Mouse (Mus musculus) gastrocnemius, adult 18-20 months (tissue): ENCODE results near the gene Xkr7. TPM values are rescaled to one million over a fixed set of nuclear protein-coding genes. Genes with fewer than 3 reads are reported as not detected.

Experiments
- DNase-seq: peaks from one replicate; pipeline ENCODE4 v3.0.0; 2021; ENCODE audit warnings: low spot score
- long read RNA-seq, 2 experiments: library from polyadenylated mRNA; stranded (forward); transcript quantifications; one replicate each; pipeline ENCODE4 v2.0.0; 2021
- total RNA-seq, 2 experiments: library from RNA; stranded (reverse); gene quantifications; 2 replicates each; pipeline ENCODE4 v1.2.3; 2021

Gene Xkr7
- not detected for total RNA-seq
- long read RNA-seq, experiment 1 = 0 reads
- long read RNA-seq, experiment 2 = 0 reads

DNA sequence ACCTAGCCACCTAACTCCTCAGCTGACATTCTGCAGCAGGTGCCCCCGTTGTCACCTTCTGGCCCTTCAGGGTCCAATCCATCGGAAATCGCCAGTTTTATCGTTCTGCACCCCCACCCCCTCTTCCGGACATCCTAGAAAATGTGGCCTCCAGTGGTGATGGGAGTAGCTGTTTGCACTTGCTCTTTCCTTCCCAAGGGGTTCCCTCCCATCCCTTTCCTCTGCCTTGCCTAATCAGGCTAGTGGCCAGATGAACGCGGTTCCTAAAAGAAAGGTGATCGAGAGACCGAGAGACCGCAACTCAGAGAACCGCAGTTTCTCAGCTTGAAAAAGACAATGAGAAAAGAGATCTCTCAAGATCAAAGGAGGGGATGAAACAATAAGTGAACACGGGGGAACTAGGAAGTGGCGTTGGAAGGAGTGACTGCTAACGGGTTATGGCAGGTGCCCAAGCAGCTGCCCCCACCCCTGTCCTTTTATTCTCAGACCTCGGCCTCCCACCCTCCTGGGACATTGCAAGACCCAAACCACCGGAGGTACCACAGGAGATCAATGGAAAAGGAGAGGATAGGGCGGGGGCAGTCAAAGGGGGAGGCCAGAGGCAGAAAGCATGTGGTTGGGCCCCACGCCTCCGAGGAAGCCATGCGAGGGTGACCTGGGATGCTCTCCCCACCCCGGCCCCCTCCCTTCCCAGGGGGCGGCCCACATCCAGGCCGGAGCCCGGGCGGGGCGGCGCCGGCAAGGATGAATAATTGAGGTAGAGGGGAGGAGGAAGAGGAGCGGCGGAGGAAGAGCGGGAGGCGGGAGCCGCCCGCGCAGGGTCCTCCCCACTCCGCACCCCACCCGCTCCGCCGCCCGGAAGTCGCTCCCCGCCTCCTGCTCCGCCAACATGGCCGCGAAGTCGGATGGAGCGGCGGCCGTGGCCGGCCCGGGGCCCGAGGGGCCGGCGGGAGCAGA lies at the start of gene Xkr7:
Xkr7 (plus strand) TSS at position 727 of the 957 bp plus-strand sequence.
- no peak for DNase-seq

DNA sequence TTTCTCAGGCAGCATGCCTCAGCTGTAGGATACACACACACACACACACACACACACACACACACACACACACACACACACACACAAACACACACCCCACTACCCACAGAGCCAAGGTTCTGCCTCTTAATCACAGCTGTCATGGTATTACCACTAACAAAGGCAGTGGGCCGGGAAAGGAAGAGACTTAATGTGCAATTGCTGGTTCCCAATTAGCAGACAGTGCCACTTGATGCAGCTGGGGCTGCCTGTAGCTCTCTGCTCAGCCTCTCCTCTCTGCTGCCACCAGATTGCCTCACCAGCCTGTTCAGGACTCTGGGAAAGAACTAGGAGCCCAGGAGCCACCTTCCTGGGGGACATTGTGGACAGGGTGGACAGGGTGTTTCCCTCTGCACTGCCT lies 46.1 kb upstream of the Xkr7 start:
- no peak for DNase-seq

- DNase-seq = no peak
Measured at GRCm38 (mm10) chr2:152991529-152991928, 40.1 kb upstream of the Xkr7 start.

DNA sequence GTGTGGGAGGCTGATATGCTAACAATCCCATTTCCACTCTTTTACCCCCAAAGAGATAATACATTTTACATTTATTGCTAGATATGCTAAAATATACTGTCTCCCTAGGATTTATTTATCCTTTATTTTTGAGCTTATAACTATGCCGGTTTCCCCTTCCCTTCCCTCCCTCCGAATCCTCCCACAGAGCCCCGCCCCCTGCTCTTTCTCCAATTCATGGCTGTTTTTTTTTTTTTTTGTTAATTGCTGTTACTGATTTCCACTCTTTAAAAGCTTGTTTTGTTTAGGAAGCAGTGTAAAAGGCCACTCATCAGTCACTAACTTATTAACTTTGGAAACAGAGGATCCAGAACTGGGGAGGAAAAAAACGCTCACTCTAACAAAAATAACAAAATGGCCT lies 34.6 kb upstream of the Xkr7 start:
- DNase-seq = no peak

GRCm38 (mm10) chr2:153002492-153003248 lies 29.0 kb upstream of the Xkr7 start:
- DNase-seq = no peak

DNA sequence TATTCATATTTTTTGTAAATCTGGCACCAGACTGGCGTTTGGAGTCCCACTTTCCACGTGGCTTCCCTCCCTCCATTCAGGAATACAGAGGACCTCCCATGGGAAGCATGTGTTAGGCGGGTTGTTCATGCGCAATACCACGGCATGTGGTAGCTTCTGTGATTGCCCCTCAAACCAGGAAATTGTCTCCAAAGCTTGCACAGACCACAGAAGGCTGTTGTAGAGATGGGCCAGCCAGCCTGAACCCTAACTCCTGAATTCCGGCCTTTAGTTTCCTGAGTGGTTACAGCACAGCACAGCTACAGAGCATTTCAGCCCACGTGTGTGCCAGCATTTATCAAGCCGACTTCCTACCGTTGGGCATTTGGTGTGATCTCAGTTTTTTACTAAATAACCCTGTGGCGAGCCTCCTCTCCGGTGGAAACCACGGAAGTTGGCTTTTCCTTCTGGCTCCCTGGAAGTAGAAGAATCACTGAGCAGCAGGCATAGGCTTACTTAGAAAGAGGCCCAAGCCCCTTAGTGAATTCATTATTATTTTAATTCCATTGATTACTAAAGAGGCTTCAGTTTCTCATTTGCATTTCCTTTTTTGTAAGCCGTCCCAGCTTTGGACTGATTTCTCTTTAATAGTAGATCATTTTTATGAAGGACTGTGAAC lies 27.8 kb upstream of the Xkr7 start:
- DNase-seq = no peak

- DNase-seq = no peak
Measured at GRCm38 (mm10) chr2:153005981-153006380, 25.7 kb upstream of the Xkr7 start.

- DNase-seq = no peak
Measured at GRCm38 (mm10) chr2:153009192-153009973, 22.3 kb upstream of the Xkr7 start.

DNA sequence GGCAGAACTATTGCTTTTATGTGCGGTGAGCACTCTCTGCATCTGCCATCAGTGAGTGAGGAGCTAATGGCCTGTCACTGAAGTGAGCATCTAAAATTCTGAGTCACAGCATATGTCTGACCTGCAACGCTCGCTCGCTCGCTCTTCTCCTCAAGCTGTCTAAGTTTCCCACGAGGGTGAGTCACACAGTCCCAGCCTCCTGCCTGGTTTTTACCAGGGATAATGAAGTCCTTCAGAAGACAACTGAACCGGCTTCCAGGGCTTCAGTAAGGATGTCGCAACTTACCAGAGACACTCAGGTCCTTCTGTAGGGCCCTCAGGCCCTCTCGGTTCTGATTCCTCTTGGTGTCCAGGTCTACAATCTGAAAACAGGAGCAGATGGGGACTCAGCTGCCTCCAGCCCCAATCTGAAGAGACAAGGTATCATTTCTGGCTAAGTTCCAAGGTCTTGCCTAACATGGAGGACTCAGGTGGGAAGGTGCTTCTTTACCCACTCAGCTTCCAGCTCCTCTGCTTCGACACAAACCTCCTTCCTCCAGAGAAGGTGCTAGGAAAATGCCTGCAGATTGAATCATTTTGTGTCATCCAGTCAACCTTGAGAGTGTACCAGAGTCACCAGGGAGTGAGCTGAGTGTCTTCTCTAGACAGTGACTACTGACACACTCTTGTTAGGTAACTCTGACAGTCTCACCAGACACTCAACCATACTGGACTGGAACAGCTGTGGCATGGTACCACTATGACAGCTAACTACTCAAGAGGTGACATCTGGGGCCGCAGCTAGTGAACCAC lies 17.7 kb upstream of the Xkr7 start:
- DNase-seq = no peak

DNA sequence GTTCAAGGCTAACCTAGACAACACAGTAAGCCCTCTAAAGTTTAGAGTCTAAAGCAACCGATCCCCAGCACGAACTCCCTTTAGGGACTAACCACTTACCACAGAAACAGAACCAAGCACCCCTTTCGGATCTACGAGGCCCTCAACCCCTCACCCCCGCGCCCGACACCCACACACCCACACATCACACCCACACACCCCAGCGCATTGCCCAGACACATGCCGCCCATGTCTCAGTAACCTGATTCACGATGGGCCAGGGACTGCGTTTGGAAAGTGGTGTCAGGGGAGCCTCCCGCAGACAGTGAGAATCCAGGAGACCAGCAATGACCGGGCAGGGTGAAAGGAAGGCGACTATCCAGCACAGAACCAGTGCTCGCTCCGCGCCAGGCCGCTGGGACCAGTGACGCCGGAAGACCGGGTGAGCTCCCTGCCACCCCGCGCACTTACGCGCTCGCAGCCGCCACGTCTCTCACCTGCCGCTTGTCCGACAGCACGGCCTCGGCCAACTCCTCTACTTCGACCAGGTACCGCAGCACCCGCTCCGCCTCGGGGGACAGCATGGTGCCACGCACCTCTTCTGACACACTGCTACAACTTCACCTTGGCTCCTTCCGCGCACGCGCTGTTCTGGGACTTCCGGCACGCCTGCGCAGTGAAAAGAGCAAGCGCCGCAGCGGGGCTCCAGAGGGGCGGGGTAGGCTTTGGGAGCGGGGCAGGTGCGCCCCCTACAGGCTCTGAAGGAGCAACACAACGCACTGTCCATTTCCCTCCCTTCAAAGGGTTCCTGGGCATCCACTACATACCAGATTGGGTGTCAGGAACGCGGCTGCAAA lies 16.7 kb upstream of the Xkr7 start, which contains the start of gene Pdrg1:
Pdrg1 (minus strand) TSS at position 670 of the 836 bp plus-strand sequence.
- peak; percentile 94 for DNase-seq

GRCm38 (mm10) chr2:153015804-153016203 lies 15.8 kb upstream of the Xkr7 start:
- DNase-seq = no peak

GRCm38 (mm10) chr2:153016786-153017185 lies 14.9 kb upstream of the Xkr7 start:
- no peak for DNase-seq

GRCm38 (mm10) chr2:153019355-153019754 lies 12.3 kb upstream of the Xkr7 start:
- DNase-seq = no peak

GRCm38 (mm10) chr2:153021163-153021562 lies 10.5 kb upstream of the Xkr7 start:
- no peak for DNase-seq

DNA sequence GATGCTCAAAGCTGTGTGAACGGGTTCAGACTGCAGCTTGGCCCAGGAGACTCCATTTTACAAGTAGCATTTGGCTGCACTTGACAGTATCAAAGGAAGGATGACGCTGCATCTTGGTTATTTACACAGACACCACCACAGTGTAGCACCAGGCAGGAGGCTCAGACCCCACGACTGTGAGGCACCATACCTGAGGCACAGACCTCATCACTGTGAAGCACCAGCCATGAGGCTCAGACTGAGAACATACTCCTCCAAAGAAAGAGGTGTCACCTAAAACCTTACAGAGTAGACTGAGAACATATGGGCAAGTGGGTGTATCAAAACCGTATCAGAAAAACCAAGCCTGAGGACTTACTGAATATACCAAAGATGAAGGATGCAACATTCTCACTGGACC lies 8.8 kb upstream of the Xkr7 start:
- DNase-seq = no peak

DNA sequence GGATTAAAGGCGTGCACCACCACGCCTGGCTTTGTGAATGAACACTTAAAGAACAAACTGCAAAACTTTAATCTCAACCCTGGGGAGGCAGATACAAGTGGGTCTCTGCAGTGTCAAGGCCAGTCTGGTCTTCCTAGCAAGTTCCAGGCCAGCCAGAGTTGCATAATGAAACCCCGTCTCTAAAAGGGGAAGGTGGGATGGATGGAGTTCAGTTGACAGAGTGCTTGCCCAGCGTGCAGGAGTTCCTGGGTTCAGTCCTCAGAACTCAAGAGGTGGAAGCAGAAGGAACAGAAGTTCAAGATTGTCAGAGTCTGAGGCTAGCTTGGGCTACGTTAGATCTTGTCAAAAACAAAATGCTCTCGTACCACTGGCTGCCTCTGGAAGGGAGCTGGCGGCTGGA lies 5.6 kb upstream of the Xkr7 start:
- DNase-seq = no peak

GRCm38 (mm10) chr2:153027501-153027900 lies 4.2 kb upstream of the Xkr7 start:
- no peak for DNase-seq

- DNase-seq = no peak
Measured at GRCm38 (mm10) chr2:153030422-153030821, 1.2 kb upstream of the Xkr7 start.
